Mouse (Mus musculus) lung, adult 2 months (tissue): ENCODE measurements at regions not wholly inside any gene's neighbourhood (a gene's known extent, or its start where the extent isn't known, plus 50 kb on each side); places are given as distances from the start of the nearest gene placed in this dataset.

Experiments used
- CTCF ChIP-seq: fragments of 200-500 bp; IDR thresholded peaks from 2 replicates; pipeline ENCODE4 v1.5.1; 2011; ENCODE audit warnings: mild to moderate bottlenecking, low read length, control low read depth; ENCODE audit not compliant: insufficient read depth
- POLR2A ChIP-seq: fragments of 200-500 bp; IDR thresholded peaks from 2 replicates; pipeline ENCODE4 v1.6.1; 2011; ENCODE audit warnings: low read depth, mild to moderate bottlenecking, control low read depth, low read length, borderline replicate concordance; ENCODE audit errors: extremely low read depth

GRCm38 (mm10) chr10:45855514-45855913 lies 277.9 kb downstream of the Hace1 start:
- TF ChIP-seq CTCF (no peak), POLR2A (no peak)
